Mouse (Mus musculus): ENCODE data around the gene Ifnz. TPM values are rescaled to one million over a fixed set of nuclear protein-coding genes. Genes with fewer than 3 reads are reported as not detected.
"Not testable (repeated sequence)": the region's sequence is repeated elsewhere in the genome, so short reads cannot be mapped to it uniquely, and the experiment has no call there.

Ifnz gene
- polyA plus RNA-seq, 1 experiment from 2014 or later, result not detected

GRCm38 (mm10) chr4:88815928-88816327 is 34.0 kb downstream of the Ifnz start, which contains the start of gene Ifna7:
Gene Ifna7, plus strand, starts transcription at chr4:88816228.
- WGBS, result 55% methylated on average over 3 of the region's 3 CpGs
- Histone ChIP-seq H3K27ac (ENCODE audit: low read length) (no peak within 1 kb of the TSS), H3K9ac (replicated peaks; ENCODE audit: low read length) (no peak within 1 kb of the TSS), H3K4me3 (ENCODE audit: low read length) (no peak within 1 kb of the TSS), H3K36me3 (ENCODE audit: insufficient read depth, low read length) (no peaks in the 10 kb centered on the region), H3K4me1 (ENCODE audit: insufficient read depth, low read length) (no peaks in the 10 kb centered on the region), H3K9me3 (ENCODE audit: low read length) (no peaks in the 10 kb centered on the region), H3K27me3 (ENCODE audit: insufficient read depth, low read length) (no peaks in the 10 kb centered on the region), H3K4me2 (replicated peaks; ENCODE audit: low read depth, low read length) (no peak within 1 kb of the TSS)
- no peak for ATAC-seq (ENCODE audit: low FRiP score, low TSS enrichment)

DNA sequence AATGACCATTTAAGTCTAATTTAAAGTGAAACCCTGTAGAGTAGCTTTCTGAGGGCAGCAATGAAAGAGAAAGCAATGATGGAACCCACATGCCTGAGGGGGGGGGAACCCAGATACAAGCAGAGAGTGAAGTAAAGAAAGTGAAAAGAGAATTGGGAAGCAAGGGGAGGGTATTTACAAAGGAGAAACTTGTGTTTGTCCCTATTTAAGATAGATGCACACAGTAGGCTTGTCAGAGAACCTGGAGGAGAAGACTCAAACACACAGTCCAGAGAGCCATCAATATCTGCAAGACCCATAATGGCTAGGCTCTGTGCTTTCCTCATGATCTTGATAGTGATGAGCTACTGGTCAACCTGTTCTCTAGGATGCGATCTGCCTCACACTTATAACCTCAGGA is 37.7 kb downstream of the Ifnz start, which contains the start of gene Ifna11:
Gene Ifna11, plus strand, starts transcription at position 301 of the 400 bp plus-strand sequence.
- no peak for ATAC-seq (ENCODE audit: low FRiP score, low TSS enrichment)
- no peak within 1 kb of the TSS for H3K4me2 ChIP-seq (replicated peaks; ENCODE audit: low read depth, low read length)
- no peak within 1 kb of the TSS for H3K9ac ChIP-seq (replicated peaks; ENCODE audit: low read length)
- H3K27me3 ChIP-seq (ENCODE audit: insufficient read depth, low read length), result no peaks in the 10 kb centered on the region
- H3K27ac ChIP-seq (ENCODE audit: low read length), result no peak within 1 kb of the TSS
- no peaks in the 10 kb centered on the region for H3K9me3 ChIP-seq (ENCODE audit: low read length)
- WGBS, result 75% methylated on average over 1 of the region's 1 CpGs
- H3K36me3 ChIP-seq (ENCODE audit: insufficient read depth, low read length), result no peaks in the 10 kb centered on the region
- no peaks in the 10 kb centered on the region for H3K4me1 ChIP-seq (ENCODE audit: insufficient read depth, low read length)
- no peak within 1 kb of the TSS for H3K4me3 ChIP-seq (ENCODE audit: low read length)

- H3K4me1 ChIP-seq (ENCODE audit: insufficient read depth, low read length), result no peaks in the 10 kb centered on the region
- no peak overlapping the region for H3K27ac ChIP-seq (ENCODE audit: low read length)
- H3K9ac ChIP-seq (replicated peaks; ENCODE audit: low read length), result no peak overlapping the region
- H3K9me3 ChIP-seq (ENCODE audit: low read length), result no peaks in the 10 kb centered on the region
- H3K36me3 ChIP-seq (ENCODE audit: insufficient read depth, low read length), result no peaks in the 10 kb centered on the region
- no peak overlapping the region for H3K4me2 ChIP-seq (replicated peaks; ENCODE audit: low read depth, low read length)
- ATAC-seq (ENCODE audit: low FRiP score, low TSS enrichment), result no peak
- 22% methylated on average over 4 of the region's 4 CpGs for WGBS
- H3K27me3 ChIP-seq (ENCODE audit: insufficient read depth, low read length), result no peaks in the 10 kb centered on the region
- no peak overlapping the region for H3K4me3 ChIP-seq (ENCODE audit: low read length)
Observed at GRCm38 (mm10) chr4:88822995-88823394, 41.1 kb downstream of the Ifnz start.

DNA sequence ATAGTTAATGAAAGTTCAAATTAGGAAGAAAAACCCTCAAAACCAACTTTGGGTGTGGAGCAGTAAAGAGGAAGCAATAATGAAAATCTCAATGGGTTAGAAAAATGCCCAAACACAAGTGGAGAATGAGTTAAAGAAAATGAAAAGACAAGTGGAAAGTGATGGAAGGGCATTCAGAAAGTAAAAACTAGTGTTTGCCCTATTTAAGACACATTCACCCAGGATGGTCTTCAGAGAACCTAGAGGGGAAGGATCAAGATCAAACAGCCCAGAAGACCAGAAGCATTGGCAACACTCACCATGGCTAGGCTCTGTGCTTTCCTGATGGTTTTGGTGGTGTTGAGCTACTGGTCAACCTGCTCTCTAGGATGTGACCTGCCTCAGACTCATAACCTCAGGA is 45.2 kb downstream of the Ifnz start, which contains the start of gene Ifna6:
Gene Ifna6, plus strand, starts transcription at position 301 of the 400 bp plus-strand sequence.
- not testable (repeated sequence) for H3K4me1 ChIP-seq (ENCODE audit: insufficient read depth, low read length)

GRCm38 (mm10) chr4:88830523-88830922 is 48.6 kb downstream of the Ifnz start:
- no peaks in the 10 kb centered on the region for H3K27me3 ChIP-seq (ENCODE audit: insufficient read depth, low read length)
- no peak overlapping the region for H3K9ac ChIP-seq (replicated peaks; ENCODE audit: low read length)
- no peak overlapping the region for H3K4me3 ChIP-seq (ENCODE audit: low read length)
- H3K4me1 ChIP-seq (ENCODE audit: insufficient read depth, low read length), result no peaks in the 10 kb centered on the region
- H3K36me3 ChIP-seq (ENCODE audit: insufficient read depth, low read length), result no peaks in the 10 kb centered on the region
- WGBS, result 27% methylated on average over 4 of the region's 4 CpGs
- no peaks in the 10 kb centered on the region for H3K9me3 ChIP-seq (ENCODE audit: low read length)
- ATAC-seq (ENCODE audit: low FRiP score, low TSS enrichment), result no peak
- H3K27ac ChIP-seq (ENCODE audit: low read length), result no peak overlapping the region
- H3K4me2 ChIP-seq (replicated peaks; ENCODE audit: low read depth, low read length), result no peak overlapping the region

More for the DNA sequence above, 45.2 kb downstream of the Ifnz start, which contains the start of gene Ifna6:
- H3K9ac ChIP-seq (replicated peaks; ENCODE audit: low read length); H3K27ac ChIP-seq (ENCODE audit: low read length); H3K4me3 ChIP-seq (ENCODE audit: low read length); H3K36me3 ChIP-seq (ENCODE audit: insufficient read depth, low read length); H3K4me2 ChIP-seq (replicated peaks; ENCODE audit: low read depth, low read length); H3K27me3 ChIP-seq (ENCODE audit: insufficient read depth, low read length); H3K9me3 ChIP-seq (ENCODE audit: low read length); ATAC-seq (ENCODE audit: low FRiP score, low TSS enrichment): not testable (repeated sequence)

Other genes starting within 250 kb of the Ifnz start
- not detected in 2 replicates for gene Ifna15, start 223.9 kb upstream of the Ifnz start, polyA plus RNA-seq (2015; fragmentation: Nextera tagmentation; extraction: Ambion mirVana)
- not detected in 2 replicates for gene Ifna14, start 210.3 kb upstream of the Ifnz start, polyA plus RNA-seq (2015; fragmentation: Nextera tagmentation; extraction: Ambion mirVana)
- not detected in 2 replicates for gene Ifna9, start 189.7 kb upstream of the Ifnz start, polyA plus RNA-seq (2015; fragmentation: Nextera tagmentation; extraction: Ambion mirVana)
- not detected in 2 replicates for gene Ifna12, start 178.8 kb upstream of the Ifnz start, polyA plus RNA-seq (2015; fragmentation: Nextera tagmentation; extraction: Ambion mirVana)
- gene C87499, start 147.7 kb upstream of the Ifnz start, polyA plus RNA-seq (2015; fragmentation: Nextera tagmentation; extraction: Ambion mirVana), result not detected in 2 replicates
- not detected in 2 replicates for gene Ifna13, start 137.7 kb upstream of the Ifnz start, polyA plus RNA-seq (2015; fragmentation: Nextera tagmentation; extraction: Ambion mirVana)
- not detected in 2 replicates for gene Ifna16, start 105.2 kb upstream of the Ifnz start, polyA plus RNA-seq (2015; fragmentation: Nextera tagmentation; extraction: Ambion mirVana)
- gene Ifna2, start 98.2 kb upstream of the Ifnz start, polyA plus RNA-seq (2015; fragmentation: Nextera tagmentation; extraction: Ambion mirVana), result not detected in 2 replicates
- not detected in 2 replicates for gene Ifnab, start 90.8 kb upstream of the Ifnz start, polyA plus RNA-seq (2015; fragmentation: Nextera tagmentation; extraction: Ambion mirVana)
- 1.3 and 1.4 TPM in 2 replicates for gene Gm26566, start 60.3 kb upstream of the Ifnz start, polyA plus RNA-seq (2015; fragmentation: Nextera tagmentation; extraction: Ambion mirVana)
- 95.4 and 97.6 TPM in 2 replicates for gene Klhl9, start 59.7 kb upstream of the Ifnz start, polyA plus RNA-seq (2015; fragmentation: Nextera tagmentation; extraction: Ambion mirVana)
- not detected in 2 replicates for gene Gm13271, start 27.3 kb upstream of the Ifnz start, polyA plus RNA-seq (2015; fragmentation: Nextera tagmentation; extraction: Ambion mirVana)
- 0.31 and 0.36 TPM in 2 replicates for gene Gm13283, start 22.0 kb upstream of the Ifnz start, polyA plus RNA-seq (2015; fragmentation: Nextera tagmentation; extraction: Ambion mirVana)
- gene Gm13290, start 8.3 kb upstream of the Ifnz start, polyA plus RNA-seq (2015; fragmentation: Nextera tagmentation; extraction: Ambion mirVana), result not detected in 2 replicates
- not detected in 2 replicates for gene Gm13289, start 5.2 kb upstream of the Ifnz start, polyA plus RNA-seq (2015; fragmentation: Nextera tagmentation; extraction: Ambion mirVana)
- not detected in 2 replicates for gene Gm13272, start 2.3 kb upstream of the Ifnz start, polyA plus RNA-seq (2015; fragmentation: Nextera tagmentation; extraction: Ambion mirVana)
- 0.37 TPM in 1 of 2 replicates, not detected in the other for gene Gm13276, start 3.6 kb downstream of the Ifnz start, polyA plus RNA-seq (2015; fragmentation: Nextera tagmentation; extraction: Ambion mirVana)
- gene Gm13277, start 6.5 kb downstream of the Ifnz start, polyA plus RNA-seq (2015; fragmentation: Nextera tagmentation; extraction: Ambion mirVana), result not detected in 2 replicates
- not detected in 2 replicates for gene Gm13278, start 9.4 kb downstream of the Ifnz start, polyA plus RNA-seq (2015; fragmentation: Nextera tagmentation; extraction: Ambion mirVana)
- gene Gm13275, start 12.4 kb downstream of the Ifnz start, polyA plus RNA-seq (2015; fragmentation: Nextera tagmentation; extraction: Ambion mirVana), result not detected in 2 replicates
- not detected in 2 replicates for gene Gm13279, start 15.3 kb downstream of the Ifnz start, polyA plus RNA-seq (2015; fragmentation: Nextera tagmentation; extraction: Ambion mirVana)
- 0.96 and 1.8 TPM in 2 replicates for gene Gm13285, start 17.5 kb downstream of the Ifnz start, polyA plus RNA-seq (2015; fragmentation: Nextera tagmentation; extraction: Ambion mirVana)
- not detected in 2 replicates for gene Gm13287, start 21.1 kb downstream of the Ifnz start, polyA plus RNA-seq (2015; fragmentation: Nextera tagmentation; extraction: Ambion mirVana)
- gene Gm13288, start 23.4 kb downstream of the Ifnz start, polyA plus RNA-seq (2015; fragmentation: Nextera tagmentation; extraction: Ambion mirVana), result 0.05 TPM in 1 of 2 replicates, not detected in the other
- gene Ifna7, start 34.1 kb downstream of the Ifnz start, polyA plus RNA-seq (2015; fragmentation: Nextera tagmentation; extraction: Ambion mirVana), result not detected in 2 replicates
- not detected in 2 replicates for gene Ifna11, start 37.8 kb downstream of the Ifnz start, polyA plus RNA-seq (2015; fragmentation: Nextera tagmentation; extraction: Ambion mirVana)
- not detected in 2 replicates for gene Ifna6, start 45.3 kb downstream of the Ifnz start, polyA plus RNA-seq (2015; fragmentation: Nextera tagmentation; extraction: Ambion mirVana)
- gene Ifna5, start 53.4 kb downstream of the Ifnz start, polyA plus RNA-seq (2015; fragmentation: Nextera tagmentation; extraction: Ambion mirVana), result not detected in 2 replicates
- not detected in 2 replicates for gene Ifna4, start 59.7 kb downstream of the Ifnz start, polyA plus RNA-seq (2015; fragmentation: Nextera tagmentation; extraction: Ambion mirVana)
- gene Ifna1, start 68.0 kb downstream of the Ifnz start, polyA plus RNA-seq (2015; fragmentation: Nextera tagmentation; extraction: Ambion mirVana), result not detected in 2 replicates
- not detected in 2 replicates for gene Ifne, start 98.1 kb downstream of the Ifnz start, polyA plus RNA-seq (2015; fragmentation: Nextera tagmentation; extraction: Ambion mirVana)

All from kidney, embryonic 16.5 days (tissue).